Mouse (Mus musculus) embryo, embryonic 11.5 days (tissue): ENCODE measurements around the gene Gm2897.
"Not testable (repeated sequence)": the region's sequence is repeated elsewhere in the genome, so short reads cannot be mapped to it uniquely, and the experiment has no call there.

Experiments used
- DNase-seq: peaks from one replicate; pipeline ENCODE4 v3.0.0-alpha.2; 2012; ENCODE audit warnings: low read depth, low spot score

Gene Gm2897

GRCm38 (mm10) chr14:3048727-3049512 is at the start of gene Gm2897:
TSS of gene Gm2897 (plus strand) at chr14:3049285.
- DNase-seq = not testable (repeated sequence)

GRCm38 (mm10) chr14:3029702-3030101 is 19.4 kb upstream of the Gm2897 start, which contains the start of gene Gm2888:
TSS of gene Gm2888 (plus strand) at chr14:3030002.
- not testable (repeated sequence) for DNase-seq

- DNase-seq = not testable (repeated sequence)
Observed at GRCm38 (mm10) chr14:3049513-3049800, 372 bp downstream of the Gm2897 start.

GRCm38 (mm10) chr14:3050087-3050486 is 1.0 kb downstream of the Gm2897 start:
- not testable (repeated sequence) for DNase-seq

GRCm38 (mm10) chr14:3116051-3116450 is 67.0 kb downstream of the Gm2897 start:
- DNase-seq = not testable (repeated sequence)
